In the genomic region with DNA sequence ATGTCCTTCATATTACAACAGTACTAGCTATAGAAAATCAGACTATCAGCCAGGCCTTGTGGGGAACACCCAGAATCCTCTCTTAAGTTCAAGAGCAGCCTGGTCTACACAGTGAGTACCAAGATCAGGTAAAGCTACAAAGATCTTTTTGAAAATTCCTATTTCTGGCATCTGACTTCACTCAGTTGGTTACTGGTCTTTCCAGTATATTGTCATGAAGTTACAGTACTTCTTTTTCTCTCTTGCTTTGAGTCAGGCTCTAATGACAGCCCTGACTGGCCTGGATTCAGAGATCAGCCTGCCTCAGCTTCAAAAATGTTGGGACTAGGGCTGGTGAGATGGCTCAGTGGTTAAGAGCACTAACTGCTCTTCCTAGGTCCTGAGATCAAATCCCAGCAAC, we compare ENCODE assay signal across 9 mouse cellular contexts. TPM values are rescaled to one million over a fixed set of nuclear protein-coding genes. Genes with fewer than 3 reads are reported as not detected.
A peak's percentile ranks its signal among the peaks of the same experiment; 100 is the strongest.
DNase-seq lines count a peak whose midpoint lies in the region; ATAC-seq and TF ChIP-seq lines count a peak whose summit lies in the region.
"Had no signal": no experiment of that assay in that cellular context is flagged by ENCODE, and none has a peak within 500 bp of the region (broad histone marks: within the 10 kb centered on the region; RNA-seq: fewer than 3 reads in every experiment).

No protein-coding gene starts in this region.

- TF ChIP-seq CTCF in kidney, adult 2 months (conservative IDR thresholded peaks at IDR 0.05; ENCODE audit: insufficient read depth, insufficient read length, low read depth, low read length): no peak
- TF ChIP-seq CTCF in cerebellum, adult 2 months (IDR thresholded peaks at IDR 0.05; ENCODE audit: borderline replicate concordance, insufficient read depth, low read depth, low read length): no peak

- H3K4me2 ChIP-seq in kidney, embryonic 14.5 days (replicated peaks; ENCODE audit: low read depth, low read length): peak overlapping the region; percentile 62; the same call in 1 of the 2 replicates
- peak overlapping the region; percentile 88 for H3K4me2 ChIP-seq in embryonic facial prominence, embryonic 13.5 days
- peak overlapping the region; percentile 75 for H3K4me2 ChIP-seq in hindbrain, embryonic 16.5 days (ENCODE audit: low read length)
- peak overlapping the region; percentile 85 for H3K4me2 ChIP-seq in midbrain, embryonic 13.5 days (replicated peaks)

- H3K36me3 ChIP-seq in kidney, embryonic 14.5 days (ENCODE audit: control insufficient read depth, insufficient read depth, low read length): 0 out of 2 replicates have a peak, but pooled peaks cover 3% of the 10 kb centered on the region
- no peaks in the 10 kb centered on the region for H3K36me3 ChIP-seq in kidney, adult 2 months (ENCODE audit: control insufficient read depth, insufficient read depth, low read length)
- 0 out of 2 replicates have a peak, but pooled peaks cover 3% of the 10 kb centered on the region for H3K36me3 ChIP-seq in embryonic facial prominence, embryonic 13.5 days
- H3K36me3 ChIP-seq in hindbrain, embryonic 16.5 days (ENCODE audit: control insufficient read depth, insufficient read depth, low read length): no peaks in the 10 kb centered on the region
- 0 out of 2 replicates have a peak, but pooled peaks cover 4% of the 10 kb centered on the region for H3K36me3 ChIP-seq in midbrain, embryonic 13.5 days

- no peaks in the 10 kb centered on the region for H3K27me3 ChIP-seq in kidney, embryonic 14.5 days (ENCODE audit: control insufficient read depth, insufficient read depth, low read length)
- no peaks in the 10 kb centered on the region for H3K27me3 ChIP-seq in kidney, adult 2 months (replicated peaks; ENCODE audit: control insufficient read depth, insufficient read depth, low read length)
- no peaks in the 10 kb centered on the region for H3K27me3 ChIP-seq in embryonic facial prominence, embryonic 13.5 days
- no peaks in the 10 kb centered on the region for H3K27me3 ChIP-seq in hindbrain, embryonic 16.5 days (replicated peaks; ENCODE audit: control insufficient read depth, insufficient read depth, low read length)
- H3K27me3 ChIP-seq in midbrain, embryonic 13.5 days: no peaks in the 10 kb centered on the region
- H3K27me3 ChIP-seq in cerebellum, adult 2 months (ENCODE audit: control insufficient read depth, insufficient read depth, low read length): no peaks in the 10 kb centered on the region

- DNase-seq in kidney, adult 2 months: no peak
- no peak for DNase-seq in cerebellum, adult 2 months
- no peak for DNase-seq in left cerebral cortex, postnatal 10 days (ENCODE audit: extremely low spot score in 1 of 2, low spot score in 2 of 2)
- DNase-seq in urinary bladder, postnatal 14 days (ENCODE audit: low spot score): no peak
- DNase-seq: cerebellum, adult 11 months had no signal

- H3K27ac ChIP-seq in kidney, embryonic 14.5 days (ENCODE audit: low read depth, low read length): no peak overlapping the region
- H3K27ac ChIP-seq in kidney, adult 2 months (ENCODE audit: insufficient read depth, low read depth, low read length): no peak overlapping the region
- no peak overlapping the region for H3K27ac ChIP-seq in embryonic facial prominence, embryonic 13.5 days
- no peak overlapping the region for H3K27ac ChIP-seq in hindbrain, embryonic 16.5 days (ENCODE audit: low read depth, low read length)
- H3K27ac ChIP-seq in midbrain, embryonic 13.5 days: no peak overlapping the region
- H3K27ac ChIP-seq in cerebellum, adult 2 months (ENCODE audit: insufficient read depth, low read length): no peak overlapping the region

- intact Hi-C loops in left cerebral cortex, postnatal 10 days (cut with DNase I): loop anchor here (10.0 kb wide), 1 partner anchor 309 kb away; a partner anchor contains a TSS

- no peak for TF ChIP-seq POLR2A in kidney, adult 2 months (IDR thresholded peaks at IDR 0.05; ENCODE audit: low read depth, low read length)
- TF ChIP-seq POLR2A in cerebellum, adult 2 months (IDR thresholded peaks at IDR 0.05; ENCODE audit: borderline replicate concordance, insufficient read depth, low read length): no peak

- H3K4me3 ChIP-seq in kidney, embryonic 14.5 days (ENCODE audit: low read length): peak overlapping the region; percentile 95; the same call in 1 of the 2 replicates
- no peak overlapping the region for H3K4me3 ChIP-seq in kidney, adult 2 months (ENCODE audit: insufficient read depth, low read depth, low read length)
- H3K4me3 ChIP-seq in embryonic facial prominence, embryonic 13.5 days: peak overlapping the region; percentile 94
- no peak overlapping the region for H3K4me3 ChIP-seq in hindbrain, embryonic 16.5 days (ENCODE audit: low read length)
- H3K4me3 ChIP-seq in midbrain, embryonic 13.5 days (replicated peaks): peak overlapping the region; percentile 94
- H3K4me3 ChIP-seq in cerebellum, adult 2 months (replicated peaks; ENCODE audit: insufficient read depth, low read depth, low read length): no peak overlapping the region

- H3K4me1 ChIP-seq in kidney, embryonic 14.5 days (ENCODE audit: control insufficient read depth, insufficient read depth, low read length): peaks cover 14% of the 10 kb centered on the region; the same call in 1 of the 2 replicates
- peaks cover 7% of the 10 kb centered on the region for H3K4me1 ChIP-seq in kidney, adult 2 months (ENCODE audit: control insufficient read depth, insufficient read depth, low read length)
- peaks cover 19% of the 10 kb centered on the region for H3K4me1 ChIP-seq in embryonic facial prominence, embryonic 13.5 days
- H3K4me1 ChIP-seq in hindbrain, embryonic 16.5 days (ENCODE audit: control insufficient read depth, insufficient read depth, low read depth, low read length): peaks cover 23% of the 10 kb centered on the region
- H3K4me1 ChIP-seq in midbrain, embryonic 13.5 days (replicated peaks): peaks cover 29% of the 10 kb centered on the region
- H3K4me1 ChIP-seq in cerebellum, adult 2 months (ENCODE audit: control insufficient read depth, insufficient read depth, low read length): no peaks in the 10 kb centered on the region; the same call in 1 of the 2 replicates

- H3K9ac ChIP-seq in kidney, embryonic 14.5 days (ENCODE audit: low read depth, low read length): no peak overlapping the region
- 0 out of 2 replicates have a peak overlapping the region, but pooled peaks have one; percentile 6 for H3K9ac ChIP-seq in embryonic facial prominence, embryonic 13.5 days
- H3K9ac ChIP-seq in hindbrain, embryonic 16.5 days (ENCODE audit: low read depth, low read length): no peak overlapping the region
- H3K9ac ChIP-seq in midbrain, embryonic 13.5 days (replicated peaks): 0 out of 2 replicates have a peak overlapping the region, but pooled peaks have one; percentile 5

- no peak for ATAC-seq in kidney, embryonic 14.5 days (ENCODE audit: low FRiP score, low TSS enrichment)
- no peak for ATAC-seq in embryonic facial prominence, embryonic 13.5 days (ENCODE audit: insufficient number of reproducible peaks, insufficient read depth, low FRiP score, low TSS enrichment, low read depth)
- no peak for ATAC-seq in hindbrain, embryonic 16.5 days
- ATAC-seq in midbrain, embryonic 13.5 days: no peak

- H3K9me3 ChIP-seq in kidney, embryonic 14.5 days (ENCODE audit: control insufficient read depth, low read length): no peaks in the 10 kb centered on the region
- no peaks in the 10 kb centered on the region for H3K9me3 ChIP-seq in embryonic facial prominence, embryonic 13.5 days
- no peaks in the 10 kb centered on the region for H3K9me3 ChIP-seq in hindbrain, embryonic 16.5 days (ENCODE audit: control insufficient read depth, low read length)
- H3K9me3 ChIP-seq in midbrain, embryonic 13.5 days: no peaks in the 10 kb centered on the region

RNA-seq across cellular contexts. Expression of a gene that starts 4.4 kb away (rescaled TPM):
- 43.3 and 57.4 TPM in 2 replicates for polyA plus RNA-seq in kidney, embryonic 14.5 days (2014; fragmentation: Nextera tagmentation; extraction: Ambion mirVana)
- 4.2 and 5.4 TPM in 2 replicates for polyA plus RNA-seq in kidney, adult 2 months (2012; rRNA removed)
- 36.1 and 39.4 TPM in 2 replicates for polyA plus RNA-seq in embryonic facial prominence, embryonic 13.5 days (2015; fragmentation: Nextera tagmentation; extraction: Ambion mirVana)
- 30.6 and 35.9 TPM in 2 replicates for polyA plus RNA-seq in hindbrain, embryonic 16.5 days (2015; fragmentation: Nextera tagmentation; extraction: Ambion mirVana)
- 45.5 and 47.3 TPM in 2 replicates for polyA plus RNA-seq in midbrain, embryonic 13.5 days (2015; fragmentation: Nextera tagmentation; extraction: Ambion mirVana)
- polyA plus RNA-seq in cerebellum, adult 2 months (2012; rRNA removed): 20.5 and 20.7 TPM in 2 replicates
- 10 to 100 TPM; 51.4 to 57.6 TPM for total RNA-seq in left cerebral cortex, postnatal 10 days (2021)

RNA-seq across cellular contexts. Expression of a gene that starts 40.6 kb away (rescaled TPM):
- polyA plus RNA-seq in kidney, embryonic 14.5 days (2014; fragmentation: Nextera tagmentation; extraction: Ambion mirVana): 0.10 and 0.14 TPM in 2 replicates
- polyA plus RNA-seq in kidney, adult 2 months (2012; rRNA removed): 0.08 and 0.11 TPM in 2 replicates
- polyA plus RNA-seq in embryonic facial prominence, embryonic 13.5 days (2015; fragmentation: Nextera tagmentation; extraction: Ambion mirVana): 0.52 and 0.73 TPM in 2 replicates
- polyA plus RNA-seq in hindbrain, embryonic 16.5 days (2015; fragmentation: Nextera tagmentation; extraction: Ambion mirVana): 3.7 and 3.8 TPM in 2 replicates
- polyA plus RNA-seq in midbrain, embryonic 13.5 days (2015; fragmentation: Nextera tagmentation; extraction: Ambion mirVana): 3.2 and 3.6 TPM in 2 replicates
- polyA plus RNA-seq in cerebellum, adult 2 months (2012; rRNA removed): 0.65 and 0.71 TPM in 2 replicates
- 1 to 10 TPM; 1.2 to 1.7 TPM for total RNA-seq in left cerebral cortex, postnatal 10 days (2021)

RNA-seq across cellular contexts. Expression of a gene that starts 55.2 kb away (rescaled TPM):
- 104 and 108 TPM in 2 replicates for polyA plus RNA-seq in kidney, embryonic 14.5 days (2014; fragmentation: Nextera tagmentation; extraction: Ambion mirVana)
- polyA plus RNA-seq in kidney, adult 2 months (2012; rRNA removed): 134 and 154 TPM in 2 replicates
- 113 and 131 TPM in 2 replicates for polyA plus RNA-seq in embryonic facial prominence, embryonic 13.5 days (2015; fragmentation: Nextera tagmentation; extraction: Ambion mirVana)
- polyA plus RNA-seq in hindbrain, embryonic 16.5 days (2015; fragmentation: Nextera tagmentation; extraction: Ambion mirVana): 179 and 204 TPM in 2 replicates
- polyA plus RNA-seq in midbrain, embryonic 13.5 days (2015; fragmentation: Nextera tagmentation; extraction: Ambion mirVana): 103 and 107 TPM in 2 replicates
- polyA plus RNA-seq in cerebellum, adult 2 months (2012; rRNA removed): 80.2 and 81.6 TPM in 2 replicates
- 100 to 1,000 TPM; 125 to 135 TPM for total RNA-seq in left cerebral cortex, postnatal 10 days (2021)

Comparison
In these comparisons a context has a peak if more than half of its experiments do, and no peak if none do; other contexts are left out.
1. H3K4me3 ChIP-seq: peak in kidney, embryonic 14.5 days (single experiment), embryonic facial prominence, embryonic 13.5 days (single experiment) and midbrain, embryonic 13.5 days (single experiment); none in kidney, adult 2 months (single experiment), hindbrain, embryonic 16.5 days (single experiment) and cerebellum, adult 2 months (single experiment).
2. H3K9ac ChIP-seq: peak in embryonic facial prominence, embryonic 13.5 days (single experiment) and midbrain, embryonic 13.5 days (single experiment); none in kidney, embryonic 14.5 days (single experiment) and hindbrain, embryonic 16.5 days (single experiment).
3. Peak in every context shown above with its lines, with median percentiles within 50 percentile points of each other: H3K4me2 ChIP-seq.